Mouse (Mus musculus) forebrain, embryonic 13.5 days (tissue): Measurements from ENCODE around the gene Smoc1. TPM values are rescaled to one million over a fixed set of nuclear protein-coding genes. Genes with fewer than 3 reads are reported as not detected.

Experiments used
- ATAC-seq: fragments of 200-750 bp; cut with Nextera tagmentation; 2 replicates; pipeline ENCODE4 v1.8.0; 2017
- H3K27ac ChIP-seq: fragments of 300-500 bp; sonication (generic); 2 replicates; pipeline ENCODE4 v1.5.1; 2015; ENCODE audit warnings: inconsistent platforms, mild to moderate bottlenecking, moderate library complexity
- H3K27me3 ChIP-seq: fragments of 300-500 bp; sonication (generic); 2 replicates; pipeline ENCODE4 v1.6.1; 2015; ENCODE audit warnings: mild to moderate bottlenecking, inconsistent platforms
- H3K36me3 ChIP-seq: fragments of 300-500 bp; sonication (generic); 2 replicates; pipeline ENCODE4 v1.6.1; 2015; ENCODE audit warnings: mild to moderate bottlenecking, inconsistent platforms; ENCODE audit not compliant: poor library complexity, severe bottlenecking
- H3K4me1 ChIP-seq: fragments of 300-500 bp; sonication (generic); 2 replicates; pipeline ENCODE4 v1.6.1; 2015; ENCODE audit warnings: inconsistent platforms
- H3K4me2 ChIP-seq: fragments of 300-500 bp; sonication (generic); 2 replicates; pipeline ENCODE4 v1.6.1; 2015; ENCODE audit warnings: inconsistent platforms, mild to moderate bottlenecking, moderate library complexity
- H3K4me3 ChIP-seq: fragments of 300-500 bp; sonication (generic); 2 replicates; pipeline ENCODE4 v1.5.1; 2015; ENCODE audit warnings: mild to moderate bottlenecking, inconsistent platforms
- H3K9ac ChIP-seq: fragments of 300-500 bp; sonication (generic); 2 replicates; pipeline ENCODE4 v1.6.1; 2015; ENCODE audit warnings: mild to moderate bottlenecking, inconsistent platforms
- H3K9me3 ChIP-seq: fragments of 300-500 bp; sonication (generic); replicated peaks from 2 replicates; pipeline ENCODE4 v1.6.1; 2016; ENCODE audit warnings: inconsistent platforms
- WGBS: fragments of 180-500 bp; shearing (Covaris S2); methylation state at CpG from one replicate; pipeline ENCODE4 v1.1.7; 2015; 5-methylcytosine and 5-hydroxymethylcytosine counted together
- polyA plus RNA-seq: library from polyadenylated mRNA; unstranded; fragments of >200 nt; fragmentation: Nextera tagmentation; extraction: Ambion mirVana; gene quantifications from 2 replicates; pipeline ENCODE4 v1.2.1, GENCODE M21; 2015

The Smoc1 gene
- polyA plus RNA-seq, 1 experiment from 2014 or later, result 6.4 TPM

DNA sequence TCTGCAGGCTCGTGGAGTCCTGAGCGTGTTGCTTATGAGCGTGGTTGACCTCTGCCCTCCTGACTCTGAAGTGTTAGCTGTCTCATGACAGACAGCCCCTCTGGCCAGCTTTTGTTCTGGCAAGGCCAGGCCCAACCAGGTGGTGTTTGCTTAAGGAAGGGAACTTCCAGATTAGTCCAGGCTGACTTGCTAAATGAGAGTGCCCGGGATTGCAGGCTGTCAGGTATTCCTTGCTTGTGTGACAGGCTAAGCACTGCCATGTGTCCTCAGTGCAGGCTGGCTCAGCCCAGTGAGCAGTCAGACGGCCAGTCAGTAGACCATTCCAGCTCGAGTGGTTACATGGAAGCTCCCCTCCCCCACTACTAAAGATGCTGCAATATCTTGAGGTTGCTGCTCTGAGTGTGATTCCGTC, 82.0 kb downstream of the Smoc1 start:
- Histone ChIP-seq H3K4me2 (no peak overlapping the region), H3K27ac (no peak overlapping the region), H3K4me1 (peaks cover 15% of the 10 kb centered on the region; the same call in 1 of the 2 replicates), H3K27me3 (no peaks in the 10 kb centered on the region), H3K36me3 (no peaks in the 10 kb centered on the region), H3K4me3 (no peak overlapping the region), H3K9ac (no peak overlapping the region), H3K9me3 (no peaks in the 10 kb centered on the region)
- WGBS, result 38% methylated on average over 7 of the region's 7 CpGs
- ATAC-seq, result no peak

DNA sequence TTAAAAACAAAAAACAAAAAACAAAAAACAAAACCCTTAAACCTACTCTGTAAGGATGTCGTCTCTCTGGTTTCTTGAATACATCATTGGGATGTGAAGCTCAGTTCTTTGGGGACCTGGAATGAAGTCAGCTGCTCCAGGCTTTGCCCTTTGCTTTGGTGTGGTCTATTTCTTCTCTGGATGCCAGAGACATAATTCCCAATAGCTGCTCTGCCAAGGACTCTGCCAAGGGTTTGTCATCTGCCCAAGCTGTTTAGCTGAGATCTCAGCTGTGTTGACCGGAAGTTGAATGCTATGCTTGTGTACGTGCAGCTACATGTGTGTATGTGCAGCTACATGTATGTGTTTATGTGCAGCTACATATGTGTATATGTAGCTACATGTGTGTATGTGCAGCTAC, 83.4 kb downstream of the Smoc1 start:
- no peaks in the 10 kb centered on the region for H3K36me3 ChIP-seq
- no peak overlapping the region for H3K4me2 ChIP-seq
- 81% methylated on average over 3 of the region's 3 CpGs for WGBS
- H3K27ac ChIP-seq, result no peak overlapping the region
- no peak for ATAC-seq
- H3K27me3 ChIP-seq, result no peaks in the 10 kb centered on the region
- no peaks in the 10 kb centered on the region for H3K9me3 ChIP-seq
- H3K4me3 ChIP-seq, result no peak overlapping the region
- no peak overlapping the region for H3K9ac ChIP-seq
- H3K4me1 ChIP-seq, result peaks cover 15% of the 10 kb centered on the region; the same call in 1 of the 2 replicates

DNA sequence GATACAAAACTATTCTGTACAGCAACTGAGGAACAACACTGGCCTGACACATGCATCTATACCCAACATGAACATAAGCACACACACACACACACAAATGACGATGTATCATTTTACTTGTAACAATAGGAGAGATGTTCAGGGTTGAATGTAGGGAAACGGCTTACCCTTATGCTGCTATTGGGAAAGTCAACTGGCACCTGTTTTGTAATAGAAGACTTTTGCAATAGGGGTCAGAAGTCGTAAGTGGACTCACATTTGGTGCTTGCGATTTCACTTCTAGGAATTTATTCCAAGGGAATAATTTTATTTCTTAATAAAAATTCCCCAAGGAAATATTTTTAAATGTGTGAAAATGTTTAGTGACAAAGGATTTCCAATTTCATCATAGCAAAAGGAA, 85.7 kb downstream of the Smoc1 start:
- no peak overlapping the region for H3K27ac ChIP-seq
- no peak for ATAC-seq
- H3K36me3 ChIP-seq, result no peaks in the 10 kb centered on the region
- 0 out of 2 replicates have a peak, but pooled peaks cover 4% of the 10 kb centered on the region for H3K4me1 ChIP-seq
- H3K27me3 ChIP-seq, result no peaks in the 10 kb centered on the region
- H3K9me3 ChIP-seq, result no peaks in the 10 kb centered on the region
- H3K9ac ChIP-seq, result no peak overlapping the region
- no peak overlapping the region for H3K4me2 ChIP-seq
- no peak overlapping the region for H3K4me3 ChIP-seq
- 91% methylated on average over 4 of the region's 4 CpGs for WGBS

DNA sequence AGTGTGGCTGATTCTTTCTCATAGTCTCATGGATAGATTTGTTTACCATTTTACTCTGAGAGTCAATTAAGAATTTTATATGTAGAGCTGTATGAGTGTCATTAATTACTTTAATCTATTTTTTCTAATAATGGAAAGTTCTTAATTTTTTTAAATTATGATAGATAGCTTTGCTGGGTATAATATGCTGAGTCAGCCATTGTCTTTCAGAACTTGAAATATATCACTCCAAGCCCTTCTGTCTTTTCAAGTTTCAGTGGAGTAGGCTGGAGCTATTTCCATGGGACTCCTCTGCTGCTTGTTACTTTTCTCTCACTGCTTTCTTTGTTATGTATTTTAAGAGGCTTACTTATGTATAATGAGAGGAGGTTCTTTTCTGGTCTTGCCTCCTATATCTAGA, 93.7 kb downstream of the Smoc1 start:
- Histone ChIP-seq H3K4me2 (no peak overlapping the region), H3K9ac (no peak overlapping the region), H3K4me3 (no peak overlapping the region), H3K36me3 (no peaks in the 10 kb centered on the region), H3K27ac (no peak overlapping the region), H3K9me3 (no peaks in the 10 kb centered on the region), H3K4me1 (no peaks in the 10 kb centered on the region), H3K27me3 (no peaks in the 10 kb centered on the region)
- ATAC-seq, result no peak

DNA sequence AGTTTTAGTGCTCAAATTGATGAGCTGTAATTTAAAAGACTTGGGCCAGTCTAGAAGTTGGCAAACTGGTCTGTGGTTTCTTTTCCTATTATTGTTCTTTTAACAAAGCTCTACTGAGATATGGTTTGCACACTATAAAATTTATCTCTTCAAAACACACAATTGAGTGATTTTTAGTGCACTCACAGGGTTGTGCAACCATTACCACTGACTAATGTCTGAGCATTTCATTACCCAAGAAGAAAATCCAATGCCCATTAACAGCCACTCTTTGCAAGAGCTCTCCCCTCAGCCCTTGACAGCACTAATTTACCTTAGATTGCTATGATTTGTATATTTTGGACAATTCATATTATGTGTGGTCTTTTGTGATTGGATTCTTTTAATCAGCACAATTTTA, 97.2 kb downstream of the Smoc1 start:
- Histone ChIP-seq H3K36me3 (no peaks in the 10 kb centered on the region), H3K27ac (no peak overlapping the region), H3K9ac (no peak overlapping the region), H3K4me3 (no peak overlapping the region), H3K4me1 (no peaks in the 10 kb centered on the region), H3K9me3 (no peaks in the 10 kb centered on the region), H3K27me3 (no peaks in the 10 kb centered on the region), H3K4me2 (no peak overlapping the region)
- no peak for ATAC-seq

DNA sequence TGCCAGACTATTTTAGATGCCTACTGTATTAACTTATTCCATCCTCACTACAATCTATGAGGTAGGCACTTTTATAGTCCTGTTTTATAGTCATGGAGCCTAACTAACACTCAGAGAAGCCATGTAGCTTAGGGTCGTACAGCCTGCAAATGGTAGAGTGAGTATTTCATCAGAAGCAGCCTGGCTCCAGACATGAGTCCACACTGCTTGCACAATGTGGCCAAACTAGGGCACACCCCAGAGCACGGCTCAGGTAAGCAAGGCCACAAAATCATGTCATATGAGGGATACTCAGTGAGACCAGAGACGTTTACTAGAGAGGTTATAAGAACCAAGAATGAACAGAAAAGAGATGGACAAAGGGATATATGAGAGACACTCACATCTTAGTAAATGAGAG, 100.2 kb downstream of the Smoc1 start:
- Histone ChIP-seq H3K27me3 (no peaks in the 10 kb centered on the region), H3K9me3 (no peaks in the 10 kb centered on the region), H3K4me2 (no peak overlapping the region), H3K27ac (no peak overlapping the region), H3K36me3 (no peaks in the 10 kb centered on the region), H3K9ac (no peak overlapping the region), H3K4me3 (no peak overlapping the region), H3K4me1 (no peaks in the 10 kb centered on the region)
- ATAC-seq, result no peak
- 87% methylated on average over 3 of the region's 3 CpGs for WGBS

DNA sequence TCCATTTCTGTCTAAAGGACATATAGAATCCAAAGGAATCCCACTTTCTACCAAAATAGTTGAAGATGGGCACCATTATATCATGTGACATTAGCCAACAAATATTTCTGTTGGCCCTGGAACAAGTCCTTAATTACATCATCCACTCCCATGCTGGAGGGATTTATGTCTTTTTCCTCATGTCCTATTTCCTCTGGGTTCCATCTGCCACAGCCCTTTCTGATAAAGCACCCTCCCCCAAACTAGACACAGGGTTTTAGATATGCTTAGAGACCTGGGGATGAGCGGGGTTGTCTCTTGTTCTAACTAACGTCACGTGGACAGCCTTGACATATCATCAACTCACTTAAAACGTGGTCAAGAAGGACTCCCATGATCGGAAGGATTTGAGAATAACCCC, 102.1 kb downstream of the Smoc1 start:
- no peaks in the 10 kb centered on the region for H3K9me3 ChIP-seq
- H3K9ac ChIP-seq, result no peak overlapping the region
- 92% methylated on average over 5 of the region's 5 CpGs for WGBS
- H3K36me3 ChIP-seq, result no peaks in the 10 kb centered on the region
- H3K4me1 ChIP-seq, result no peaks in the 10 kb centered on the region
- no peaks in the 10 kb centered on the region for H3K27me3 ChIP-seq
- H3K4me3 ChIP-seq, result no peak overlapping the region
- H3K4me2 ChIP-seq, result no peak overlapping the region
- no peak for ATAC-seq
- no peak overlapping the region for H3K27ac ChIP-seq

DNA sequence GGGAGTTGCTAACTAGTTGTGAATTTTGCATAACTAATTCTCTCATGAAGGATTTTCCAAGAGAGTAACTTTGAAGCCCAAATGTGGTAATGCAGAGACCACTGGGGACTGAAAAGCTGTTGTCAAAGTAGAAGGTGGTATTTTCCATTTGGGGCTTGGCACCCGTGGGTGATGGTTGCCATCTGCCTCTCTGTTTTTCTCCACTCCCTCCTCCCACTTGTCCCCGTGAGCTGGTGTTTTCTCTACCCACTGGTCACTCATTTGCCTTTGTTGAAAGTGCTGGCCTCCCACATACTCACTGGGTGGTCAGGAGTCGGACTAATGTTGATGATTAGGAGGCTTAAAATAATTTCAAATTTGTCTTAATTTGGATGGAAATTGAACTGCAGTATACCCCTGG, 104.1 kb downstream of the Smoc1 start:
- Histone ChIP-seq H3K9ac (no peak overlapping the region), H3K27ac (no peak overlapping the region), H3K36me3 (no peaks in the 10 kb centered on the region), H3K4me3 (no peak overlapping the region), H3K4me1 (no peaks in the 10 kb centered on the region), H3K9me3 (no peaks in the 10 kb centered on the region), H3K4me2 (no peak overlapping the region), H3K27me3 (no peaks in the 10 kb centered on the region)
- 67% methylated on average over 3 of the region's 3 CpGs for WGBS
- ATAC-seq, result no peak

DNA sequence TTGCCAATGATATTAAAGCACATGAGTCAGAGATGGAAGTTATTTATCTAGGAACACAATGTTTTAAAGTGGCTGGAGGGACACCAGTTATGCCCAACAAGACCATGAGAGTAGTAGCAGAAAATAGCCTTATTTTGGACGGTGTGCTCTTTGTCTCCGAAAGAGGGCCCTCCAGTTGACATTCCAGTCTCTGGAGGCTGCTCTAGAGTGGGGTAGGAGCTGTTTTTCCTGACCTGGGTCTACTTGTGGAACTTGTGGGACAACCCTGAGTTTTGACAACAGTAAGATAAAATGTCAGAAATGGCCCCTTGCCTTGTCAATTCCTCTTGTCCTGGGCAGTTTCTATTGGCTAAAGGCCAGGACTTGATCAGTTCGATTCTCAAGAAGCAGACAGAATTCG, 104.5 kb downstream of the Smoc1 start:
- Histone ChIP-seq H3K27me3 (no peaks in the 10 kb centered on the region), H3K36me3 (no peaks in the 10 kb centered on the region), H3K9ac (no peak overlapping the region), H3K27ac (no peak overlapping the region), H3K4me2 (no peak overlapping the region), H3K9me3 (no peaks in the 10 kb centered on the region), H3K4me3 (no peak overlapping the region), H3K4me1 (no peaks in the 10 kb centered on the region)
- no peak for ATAC-seq
- WGBS, result 79% methylated on average over 4 of the region's 4 CpGs

DNA sequence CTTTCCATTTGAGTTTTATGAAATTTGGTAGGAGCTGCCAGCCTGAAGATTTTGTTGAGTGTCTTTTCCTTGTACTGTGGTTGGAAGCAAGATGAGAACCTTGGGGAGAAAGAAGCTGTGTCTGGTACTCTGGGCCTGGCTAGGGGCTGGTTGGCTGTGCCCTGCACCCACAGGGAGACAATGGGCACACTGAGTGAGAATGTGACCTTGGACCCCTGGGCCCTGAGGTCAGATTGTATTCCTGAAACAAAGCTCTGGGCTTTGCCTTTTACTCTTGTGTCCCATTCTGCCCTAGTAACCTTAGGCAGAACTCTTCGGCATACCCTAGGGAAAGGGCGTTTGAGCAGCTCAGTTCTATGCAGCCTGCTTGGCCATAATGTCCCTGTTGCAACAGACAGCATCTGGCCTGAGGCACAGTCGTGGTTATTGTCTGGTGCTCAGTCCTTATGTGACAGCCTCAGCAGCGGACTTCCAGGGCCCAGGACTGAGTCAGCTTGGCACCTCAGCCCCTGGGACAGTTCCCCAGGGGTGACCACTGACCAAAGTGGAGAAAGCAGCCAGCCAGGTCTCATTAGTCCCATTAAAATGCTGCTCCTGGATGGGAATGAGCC, 106.6 kb downstream of the Smoc1 start:
- no peaks in the 10 kb centered on the region for H3K27me3 ChIP-seq
- WGBS, result 52% methylated on average over 4 of the region's 4 CpGs
- no peak overlapping the region for H3K27ac ChIP-seq
- H3K4me1 ChIP-seq, result no peaks in the 10 kb centered on the region
- no peaks in the 10 kb centered on the region for H3K36me3 ChIP-seq
- H3K9me3 ChIP-seq, result no peaks in the 10 kb centered on the region
- no peak overlapping the region for H3K9ac ChIP-seq
- H3K4me2 ChIP-seq, result no peak overlapping the region
- no peak overlapping the region for H3K4me3 ChIP-seq
- no peak for ATAC-seq

DNA sequence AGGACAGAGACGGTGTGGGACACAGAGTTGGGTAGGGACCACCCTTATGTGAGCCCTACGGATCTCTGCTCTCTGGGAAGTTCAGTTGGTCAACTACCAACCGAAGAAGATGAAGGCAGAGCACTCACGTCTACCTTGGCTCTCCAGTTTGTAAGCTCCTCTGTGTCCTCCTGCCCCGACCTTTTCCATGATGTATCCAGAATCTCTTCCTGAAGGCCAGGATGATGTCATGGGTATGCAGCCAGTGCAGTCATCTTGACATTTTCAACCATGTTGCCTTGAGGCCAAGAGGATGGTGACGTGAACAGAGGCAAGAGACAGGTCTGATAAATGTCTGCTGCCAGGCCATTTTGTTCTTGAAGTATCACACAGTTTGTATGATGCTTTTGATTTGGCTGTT, 111.6 kb downstream of the Smoc1 start:
- Histone ChIP-seq H3K27ac (no peak overlapping the region), H3K4me3 (no peak overlapping the region), H3K4me1 (peaks cover 15% of the 10 kb centered on the region), H3K9ac (no peak overlapping the region), H3K9me3 (no peaks in the 10 kb centered on the region), H3K4me2 (no peak overlapping the region), H3K36me3 (no peaks in the 10 kb centered on the region), H3K27me3 (no peaks in the 10 kb centered on the region)
- WGBS, result 93% methylated on average over 6 of the region's 6 CpGs
- ATAC-seq, result no peak

DNA sequence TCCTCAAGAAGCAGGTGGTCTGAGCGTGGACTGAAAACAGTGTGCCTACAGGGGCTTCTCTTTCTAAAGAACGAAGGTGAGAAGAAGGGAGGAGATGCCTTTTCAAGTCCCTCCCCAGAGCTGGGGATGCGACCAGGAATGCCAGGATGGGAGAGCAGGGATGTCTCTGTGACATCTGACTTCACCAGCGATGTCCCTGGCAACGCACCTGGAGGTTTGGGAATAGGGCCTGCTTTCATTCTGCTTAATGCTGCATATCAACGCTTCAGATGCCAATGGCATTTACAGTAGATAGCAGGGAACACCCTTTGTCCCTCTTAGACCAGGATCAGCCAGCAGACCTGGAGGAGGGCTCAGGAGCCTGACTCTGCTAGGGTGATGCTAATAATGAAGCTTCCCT, 112.9 kb downstream of the Smoc1 start:
- H3K4me2 ChIP-seq, result no peak overlapping the region
- no peak overlapping the region for H3K27ac ChIP-seq
- 96% methylated on average over 6 of the region's 6 CpGs for WGBS
- H3K9ac ChIP-seq, result no peak overlapping the region
- no peak overlapping the region for H3K4me3 ChIP-seq
- no peaks in the 10 kb centered on the region for H3K36me3 ChIP-seq
- no peak for ATAC-seq
- H3K4me1 ChIP-seq, result peaks cover 15% of the 10 kb centered on the region
- no peaks in the 10 kb centered on the region for H3K27me3 ChIP-seq
- H3K9me3 ChIP-seq, result no peaks in the 10 kb centered on the region

DNA sequence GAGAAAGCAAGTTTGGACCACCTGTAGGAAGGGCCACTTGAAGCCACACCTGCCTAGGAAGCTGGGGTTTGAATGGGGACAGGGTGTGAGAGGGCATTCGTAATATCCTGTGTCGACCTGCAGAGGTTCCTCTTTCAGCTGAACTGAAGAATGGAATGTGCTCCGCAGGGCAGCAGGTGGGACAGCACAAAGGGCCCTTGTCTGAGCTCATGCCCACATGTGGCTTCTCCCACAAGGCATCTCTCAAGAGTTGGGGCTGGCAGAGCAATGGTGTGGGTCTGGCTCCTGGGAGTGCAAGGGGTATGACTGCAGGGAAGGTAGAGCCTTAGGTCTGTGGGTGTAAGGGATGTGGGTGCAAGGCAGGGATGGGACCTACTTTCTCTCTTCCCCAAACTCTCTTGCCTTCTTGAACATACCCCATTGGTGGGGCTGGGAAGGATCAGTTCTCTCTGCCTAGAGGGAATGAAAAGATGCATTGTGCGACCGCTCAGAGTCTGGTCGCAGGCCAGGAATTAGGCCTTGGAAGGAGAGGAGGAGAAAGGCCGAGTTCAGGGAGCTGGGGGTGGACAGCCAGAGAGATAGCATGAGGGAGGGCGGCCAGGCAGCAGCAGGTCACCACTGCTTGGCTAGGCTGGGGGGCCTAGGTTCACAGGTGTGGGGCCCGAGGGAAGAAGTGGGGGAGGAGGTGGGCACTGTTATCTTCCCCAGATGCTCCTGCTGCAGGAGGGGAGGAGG, 114.2 kb downstream of the Smoc1 start:
- H3K27ac ChIP-seq, result no peak overlapping the region
- no peak overlapping the region for H3K4me2 ChIP-seq
- peaks cover 16% of the 10 kb centered on the region for H3K4me1 ChIP-seq
- WGBS, result 32% methylated on average over 9 of the region's 9 CpGs
- H3K27me3 ChIP-seq, result no peaks in the 10 kb centered on the region
- no peak overlapping the region for H3K9ac ChIP-seq
- H3K36me3 ChIP-seq, result no peaks in the 10 kb centered on the region
- ATAC-seq, result peak; percentile 50
- H3K4me3 ChIP-seq, result no peak overlapping the region
- no peaks in the 10 kb centered on the region for H3K9me3 ChIP-seq
